Comparison of ENCODE assay signal across 15 mouse cellular contexts in the genomic region with DNA sequence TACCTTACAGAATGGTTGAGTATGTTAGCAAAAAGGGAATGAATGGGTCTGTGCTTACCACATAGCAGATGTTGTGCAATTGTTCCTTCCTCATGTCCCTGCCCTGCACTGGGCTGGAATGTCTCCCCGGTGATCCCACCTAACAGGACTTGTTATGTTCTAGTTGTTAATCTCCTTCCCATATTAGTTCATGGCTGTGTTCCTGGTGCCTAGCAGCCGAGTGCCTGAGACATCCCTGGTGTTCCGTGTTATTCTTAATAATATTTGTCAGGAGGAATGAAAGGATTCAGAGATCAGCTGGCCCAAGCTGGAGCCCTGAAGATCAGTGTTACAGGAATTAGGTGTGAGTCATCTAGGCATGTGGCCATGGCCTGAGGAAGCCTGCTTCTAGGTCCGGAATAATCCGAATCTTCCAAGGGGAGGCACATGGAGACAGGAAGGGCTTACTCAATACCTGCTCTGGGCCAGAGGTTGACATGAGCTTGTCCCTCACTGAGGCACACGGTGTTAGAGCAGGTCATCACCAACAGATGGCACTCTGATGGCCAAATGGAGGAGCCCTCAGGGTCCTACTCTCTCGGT.
A peak's percentile ranks its signal among the peaks of the same experiment; 100 is the strongest.
DNase-seq lines count a peak whose midpoint lies in the region; ATAC-seq lines count a peak whose summit lies in the region.
"Had no signal": no experiment of that assay in that cellular context is flagged by ENCODE, and none has a peak within 500 bp of the region (broad histone marks: within the 10 kb centered on the region; RNA-seq: fewer than 3 reads in every experiment).

No protein-coding gene starts in this region.

- WGBS in limb, embryonic 10.5 days, result 79% methylated on average over 7 of the region's 7 CpGs

- no peaks in the 10 kb centered on the region for H3K27me3 ChIP-seq in limb, embryonic 10.5 days (ENCODE audit: low read depth, poor library complexity, severe bottlenecking)
- H3K27me3 ChIP-seq: embryonic facial prominence, embryonic 13.5 days; intestine, embryonic 15.5 days; liver, embryonic 13.5 days had no signal

- ATAC-seq in common myeloid progenitor, adult 5-6 weeks (replicated peaks; ENCODE audit: low read depth, poor library complexity, severe bottlenecking), result 0 out of 2 replicates have a peak, but pooled peaks have one; percentile 39
- ATAC-seq in neutrophil, adult 5-6 weeks (ENCODE audit: extremely low read depth, insufficient number of reproducible peaks, low FRiP score, poor library complexity, severe bottlenecking), result peak; percentile 33; the same call in 1 of the 2 replicates
- ATAC-seq: forebrain, embryonic 16.5 days; intestine, embryonic 15.5 days had no signal

- no peak overlapping the region for H3K27ac ChIP-seq in limb, embryonic 10.5 days
- H3K27ac ChIP-seq: embryonic facial prominence, embryonic 13.5 days; intestine, embryonic 15.5 days; liver, embryonic 13.5 days; midbrain, embryonic 10.5 days had no signal

- peak; percentile 13 to 15 for DNase-seq in gastrocnemius, adult 8-10 months (ENCODE audit: low spot score in 2 of 2)
- DNase-seq in gastrocnemius, postnatal 4 days (ENCODE audit: low spot score in 2 of 2), result no peak
- DNase-seq in lung, postnatal 36 days, result peak; percentile 46
- DNase-seq in lung, postnatal 4 days, result no peak
- DNase-seq in kidney, adult 18-20 months, result no peak
- no peak for DNase-seq in limb, embryonic 10.5 days (ENCODE audit: low spot score)
- DNase-seq: cerebellum, postnatal 14 days; liver, embryonic 13.5 days; thymus, postnatal 14 days had no signal

- no peaks in the 10 kb centered on the region for H3K36me3 ChIP-seq in limb, embryonic 10.5 days
- H3K36me3 ChIP-seq: embryonic facial prominence, embryonic 13.5 days; intestine, embryonic 15.5 days; liver, embryonic 13.5 days; midbrain, embryonic 10.5 days had no signal

- H3K9me3 ChIP-seq in limb, embryonic 10.5 days (replicated peaks), result no peaks in the 10 kb centered on the region
- H3K9me3 ChIP-seq: embryonic facial prominence, embryonic 13.5 days; intestine, embryonic 15.5 days; liver, embryonic 13.5 days; midbrain, embryonic 10.5 days had no signal

- H3K4me1 ChIP-seq in limb, embryonic 10.5 days, result no peaks in the 10 kb centered on the region
- H3K4me1 ChIP-seq: embryonic facial prominence, embryonic 13.5 days; intestine, embryonic 15.5 days; liver, embryonic 13.5 days; midbrain, embryonic 10.5 days had no signal

- H3K4me3 ChIP-seq in limb, embryonic 10.5 days, result no peak overlapping the region
- H3K4me3 ChIP-seq: embryonic facial prominence, embryonic 13.5 days; intestine, embryonic 15.5 days; liver, embryonic 13.5 days; midbrain, embryonic 10.5 days had no signal

Comparison
In these comparisons a context has a peak if more than half of its experiments do, and no peak if none do; other contexts are left out.
1. DNase-seq: peak in gastrocnemius, adult 8-10 months (2 of 2) and lung, postnatal 36 days (single experiment); none in gastrocnemius, postnatal 4 days (0 of 2), lung, postnatal 4 days (0 of 2), kidney, adult 18-20 months (single experiment) and limb, embryonic 10.5 days (single experiment).